Mouse (Mus musculus): ENCODE measurements around the gene Ulk4.

- no peak for TF ChIP-seq CTCF (IDR thresholded peaks at IDR 0.05 in 2 of 3, conservative IDR thresholded peaks at IDR 0.05 in 1 of 3; ENCODE audit: control insufficient read depth in 1 of 3, insufficient read depth in 1 of 3, low read depth in 2 of 3, low read length in 3 of 3, poor library complexity in 1 of 3, severe bottlenecking in 1 of 3)
- TF ChIP-seq MXI1 (IDR thresholded peaks at IDR 0.05; ENCODE audit: low read depth, low read length): no peak
- TF ChIP-seq RAD21 (IDR thresholded peaks at IDR 0.05; ENCODE audit: low read depth, low read length): no peak
- no peak for TF ChIP-seq TCF12 (IDR thresholded peaks at IDR 0.05; ENCODE audit: low read depth, low read length)
- TF ChIP-seq HCFC1 (IDR thresholded peaks at IDR 0.05; ENCODE audit: low read depth, low read length): no peak
- TF ChIP-seq MYC (IDR thresholded peaks at IDR 0.05; ENCODE audit: low read depth, low read length): no peak
- no peak for TF ChIP-seq POLR2A (IDR thresholded peaks at IDR 0.05; ENCODE audit: control insufficient read depth in 1 of 2, insufficient read depth in 1 of 2, low read depth in 1 of 2, low read length in 2 of 2, poor library complexity in 1 of 2)
- no peak for TF ChIP-seq EP300 (IDR thresholded peaks at IDR 0.05; ENCODE audit: low read depth in 1 of 2, low read length in 2 of 2)
- no peak for TF ChIP-seq USF2 (IDR thresholded peaks at IDR 0.05; ENCODE audit: borderline replicate concordance in 1 of 2, insufficient read depth in 1 of 2, low read depth in 1 of 2, low read length in 2 of 2)
- TF ChIP-seq ETS1 (IDR thresholded peaks at IDR 0.05; ENCODE audit: low read depth, low read length): no peak
- TF ChIP-seq USF1 (IDR thresholded peaks at IDR 0.05; ENCODE audit: low read depth, low read length): no peak
These were observed 265.5 kb downstream of the Ulk4 start for GRCm38 (mm10) chr9:121011540-121011939.
